Mouse (Mus musculus) spleen, adult 18-20 months (tissue): Measurements from ENCODE around the gene Gm10065.
A peak's percentile ranks its signal among the peaks of the same experiment; 100 is the strongest.
"Not testable (repeated sequence)": the region's sequence is repeated elsewhere in the genome, so short reads cannot be mapped to it uniquely, and the experiment has no call there.

Source experiments
- DNase-seq, 2 experiments: peaks; one replicate each; pipeline ENCODE4 v3.0.0; 2022; ENCODE audit warnings: mixed read lengths in 2 of 2

Gene Gm10065

DNA sequence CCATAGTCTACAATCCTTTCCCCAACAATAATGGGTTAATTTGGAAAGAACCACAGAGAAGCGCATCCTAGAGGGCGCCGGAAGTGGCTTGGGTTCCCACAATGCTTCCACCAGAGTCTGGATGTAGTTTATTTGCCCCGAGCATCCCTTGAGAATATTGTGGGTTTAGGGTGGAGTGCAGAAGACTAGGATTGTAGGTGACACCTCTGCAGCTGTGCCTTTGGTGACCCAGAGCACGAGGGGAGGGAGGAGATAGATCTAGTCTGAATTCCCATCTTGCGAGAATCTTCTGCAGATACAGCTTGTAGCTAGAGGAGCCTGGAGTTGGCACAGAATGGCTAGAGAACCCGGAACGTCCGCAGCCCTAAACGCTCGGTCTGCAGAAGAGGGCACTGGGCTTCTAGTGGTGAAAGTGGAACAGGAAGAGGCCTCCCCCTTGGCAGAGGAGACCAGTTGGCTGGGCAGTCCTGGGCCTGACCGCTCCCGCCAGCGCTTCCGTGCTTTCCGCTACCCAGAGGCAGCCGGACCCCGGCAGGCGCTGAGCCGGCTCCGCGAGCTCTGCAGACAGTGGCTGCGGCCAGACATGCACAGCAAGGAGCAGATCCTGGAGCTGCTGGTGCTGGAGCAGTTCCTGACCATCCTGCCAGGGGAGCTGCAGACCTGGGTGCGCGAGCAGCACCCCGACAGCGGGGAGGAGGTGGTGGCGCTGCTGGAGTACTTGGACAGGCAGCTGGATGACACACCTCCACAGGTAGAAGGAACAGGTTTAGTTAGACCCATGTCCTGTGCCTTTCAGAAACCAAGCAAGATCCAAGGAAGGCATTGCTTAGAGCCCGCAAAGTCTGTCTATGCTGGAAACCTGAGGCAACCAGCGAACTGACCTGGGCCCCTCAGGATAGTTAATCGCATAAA is at the start of gene Gm10065, which contains the start of gene Zkscan4:
Gene Gm10065 (minus strand): TSS at position 683 of the 912 bp plus-strand sequence.
Gene Zkscan4 (plus strand): TSS at position 149 of the 912 bp plus-strand sequence.
- peak in 1 of 2 experiments; percentile 2 for DNase-seq

DNA sequence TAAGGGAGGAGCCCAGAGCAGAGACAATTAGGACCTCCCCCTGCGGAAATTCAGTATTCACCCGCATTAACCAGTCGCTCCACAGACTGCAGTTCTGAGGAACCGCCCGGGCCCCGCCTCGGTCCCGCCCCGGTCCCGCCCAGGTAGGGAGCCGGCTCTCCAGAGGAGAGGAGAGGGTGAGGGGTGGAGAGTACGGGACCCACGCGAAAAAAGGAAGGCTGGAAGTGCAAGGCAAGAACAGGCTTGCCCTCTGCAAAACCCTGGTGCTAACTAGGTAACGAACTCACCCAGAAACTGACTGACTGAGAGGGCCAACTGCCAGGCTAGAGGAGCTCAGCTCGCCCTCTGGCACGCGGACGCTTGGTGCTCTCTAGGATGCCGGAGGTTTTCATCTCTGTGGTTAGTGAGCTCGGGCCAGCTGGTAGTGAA is 27.0 kb upstream of the Gm10065 start:
- DNase-seq: peak; percentile 62 to 75

DNA sequence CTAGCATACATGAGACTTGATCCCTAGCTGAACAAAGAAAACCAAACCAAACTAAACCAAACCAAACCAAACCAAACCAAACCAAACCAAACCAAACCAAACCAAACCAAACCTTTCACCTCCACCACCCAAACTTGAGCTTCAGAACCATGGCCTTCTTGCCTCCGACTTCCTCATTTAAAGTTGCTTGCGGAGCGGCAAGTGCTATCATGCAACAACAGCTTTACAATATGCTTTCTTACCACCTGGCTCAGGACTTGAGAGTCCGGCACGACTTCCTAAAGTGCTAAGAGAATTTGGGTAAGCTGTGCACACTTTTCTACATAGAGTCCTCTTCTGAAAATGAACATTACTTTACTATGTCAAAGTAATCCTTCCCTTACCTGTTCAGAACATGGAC is 23.1 kb upstream of the Gm10065 start:
- DNase-seq: no peak

DNA sequence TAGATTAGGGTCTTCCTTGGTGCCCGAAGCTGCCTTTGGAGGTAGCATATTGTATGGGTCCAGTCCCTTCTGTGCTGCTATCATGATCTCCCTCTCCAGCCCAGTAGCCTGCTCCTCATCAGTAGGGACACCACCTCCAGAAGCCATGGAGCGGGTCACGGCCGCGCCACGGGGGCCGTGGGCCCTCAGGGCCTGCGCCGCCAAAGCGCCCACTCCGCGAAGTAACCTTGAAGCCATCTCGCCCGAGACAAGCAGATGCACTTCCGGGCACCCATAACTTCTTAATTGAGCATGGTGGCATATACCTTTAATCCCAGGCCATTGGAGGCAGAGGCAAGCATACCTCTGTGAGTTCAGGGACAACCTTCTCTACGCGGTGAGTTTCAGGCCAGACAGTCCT is 21.9 kb upstream of the Gm10065 start, which contains the start of gene Gm11273:
Gene Gm11273 (minus strand): TSS at position 237 of the 400 bp plus-strand sequence.
- not testable (repeated sequence) for DNase-seq

DNA sequence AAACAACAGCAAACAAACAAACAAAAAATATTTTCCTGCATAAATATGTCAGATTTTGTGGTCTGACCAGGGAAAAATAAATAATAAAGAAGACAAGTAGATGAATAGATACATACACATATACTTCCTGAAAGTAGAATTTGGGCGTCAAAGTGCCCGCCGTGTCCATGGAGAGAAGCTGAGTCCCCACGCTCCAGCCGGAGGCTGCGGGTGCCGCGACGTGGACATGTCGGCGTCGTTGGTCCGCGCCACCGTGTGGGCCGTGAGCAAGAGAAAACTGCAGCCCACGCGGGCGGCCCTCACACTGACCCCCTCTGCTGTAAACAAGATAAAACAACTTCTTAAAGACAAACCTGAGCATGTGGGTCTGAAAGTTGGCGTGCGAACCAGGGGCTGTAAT is 15.8 kb upstream of the Gm10065 start, which contains the start of gene AK157302:
Gene AK157302 (plus strand): TSS at position 144 of the 400 bp plus-strand sequence.
- peak in 1 of 2 experiments; percentile 6 for DNase-seq

DNA sequence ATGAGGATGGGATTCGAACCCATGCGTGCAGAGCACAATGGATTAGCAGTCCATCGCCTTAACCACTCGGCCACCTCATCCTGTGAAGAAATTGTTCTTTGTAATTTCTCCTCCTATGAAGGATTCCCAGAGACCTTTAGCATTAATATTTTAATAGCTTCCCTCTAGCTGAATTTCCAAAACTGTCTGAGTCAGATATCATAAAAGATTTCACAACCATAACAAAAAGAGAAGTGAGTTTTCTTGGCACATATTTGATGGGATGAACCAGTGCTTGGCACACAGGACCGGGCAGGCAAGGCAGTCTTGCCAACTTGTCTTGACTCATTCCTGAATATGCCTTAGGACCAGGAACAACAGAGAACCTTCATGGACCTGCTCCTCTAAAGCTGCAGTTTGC is 13.6 kb upstream of the Gm10065 start:
- no peak for DNase-seq

DNA sequence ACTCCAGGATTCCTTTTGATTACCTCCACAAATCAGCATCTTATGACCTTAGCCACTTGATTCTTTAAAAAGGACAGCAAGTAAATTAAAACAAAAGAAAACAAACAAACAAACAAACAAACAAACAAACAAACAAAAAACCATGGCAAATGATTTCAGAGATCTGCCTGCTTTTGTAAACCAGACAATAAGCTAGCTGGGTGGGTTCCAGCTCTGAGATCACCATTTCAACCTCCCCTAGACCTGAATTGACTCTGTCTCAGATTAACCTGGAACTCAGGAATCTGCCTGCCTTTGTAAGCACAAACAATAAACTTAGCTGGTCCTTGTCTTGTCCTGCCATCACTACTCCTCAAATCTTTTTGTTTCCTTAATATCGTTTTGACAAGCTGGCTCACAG is 7.6 kb upstream of the Gm10065 start:
- no peak for DNase-seq

DNA sequence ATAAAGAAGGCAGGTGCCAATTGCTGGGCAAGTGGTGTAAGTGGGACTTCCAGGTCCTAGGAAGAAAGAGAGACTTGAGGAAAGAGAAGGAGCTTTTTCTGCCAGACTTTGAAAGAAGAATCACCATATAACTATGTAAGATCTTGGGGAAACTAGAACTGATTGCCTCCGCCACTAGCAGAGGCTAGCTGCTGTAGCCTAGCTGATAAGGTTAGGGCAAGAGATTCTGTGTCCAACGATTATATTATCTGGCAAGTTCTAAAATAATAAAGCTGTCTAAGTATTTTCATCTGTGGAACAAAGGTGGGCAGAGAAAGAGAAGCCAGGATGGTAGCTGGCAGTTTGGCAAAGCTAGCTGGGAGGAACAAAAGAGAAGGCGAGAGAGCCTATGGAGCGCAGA is 6.8 kb downstream of the Gm10065 start:
- DNase-seq: no peak

DNA sequence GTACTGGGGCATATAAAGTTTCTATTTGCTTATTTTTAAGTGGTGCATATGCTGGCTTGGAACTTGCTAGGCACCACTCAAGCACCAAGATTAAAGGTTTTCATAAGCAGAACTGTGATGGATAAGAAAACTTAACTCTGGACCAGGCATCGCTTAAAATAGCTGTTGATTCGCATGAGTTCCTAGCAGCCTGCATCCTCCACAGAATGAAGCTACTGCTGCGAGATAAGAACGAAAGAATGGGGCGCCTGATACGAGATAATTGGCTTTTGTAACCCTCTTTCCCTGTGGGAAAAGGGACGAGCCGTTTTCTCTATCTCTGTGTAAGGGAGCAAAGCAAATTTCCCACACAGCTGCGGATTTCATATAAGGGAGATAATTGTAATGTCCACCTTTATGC is 10.1 kb downstream of the Gm10065 start:
- no peak for DNase-seq

DNA sequence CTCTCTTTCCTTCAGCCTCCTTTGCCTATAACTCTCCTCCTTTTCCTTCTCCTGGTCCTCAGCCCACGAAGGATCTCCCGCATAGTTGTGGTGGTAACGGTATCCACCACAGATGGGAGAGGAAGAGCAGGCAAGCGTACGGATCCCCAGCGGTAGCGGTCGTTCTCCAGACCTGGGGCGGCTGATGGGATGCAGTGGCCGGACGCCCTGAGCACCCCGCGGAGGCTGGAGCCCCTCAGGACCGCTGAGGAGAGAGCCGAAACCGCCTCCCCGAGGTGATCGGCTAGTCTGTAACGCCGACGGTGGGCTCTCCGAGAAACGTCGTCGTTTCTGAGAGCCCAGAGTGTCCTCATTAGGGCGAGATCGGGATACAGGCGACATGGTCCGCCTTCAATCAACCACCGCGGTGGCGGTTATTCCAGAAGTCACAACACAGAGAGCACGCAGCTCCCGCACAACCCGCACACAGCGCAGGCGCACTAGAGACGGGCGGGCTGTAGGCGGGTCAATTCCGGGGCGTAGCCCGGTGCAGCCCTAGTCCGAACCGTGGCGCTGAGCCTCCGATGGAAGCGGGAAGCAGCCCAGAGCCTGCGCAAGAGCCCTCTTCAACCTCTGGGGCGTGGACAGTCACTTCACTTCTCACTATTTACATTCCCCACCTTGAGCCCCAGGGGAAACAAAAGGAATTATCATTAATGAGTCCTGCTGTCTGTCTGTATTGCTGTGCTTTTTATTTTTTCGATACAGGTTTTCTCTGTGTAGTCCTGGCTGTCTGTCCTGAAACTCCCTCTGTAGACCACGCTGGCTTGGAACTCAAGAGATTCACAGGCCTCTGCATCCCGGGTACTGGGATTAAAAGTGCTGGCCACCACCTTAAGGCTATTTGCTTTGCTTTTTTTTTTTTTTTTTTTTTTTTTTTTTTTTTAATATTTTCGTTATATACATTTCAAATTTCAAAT is 10.9 kb downstream of the Gm10065 start, which contains the start of gene Nkapl:
Gene Nkapl (minus strand): TSS at position 449 of the 959 bp plus-strand sequence.
- peak; percentile 45 to 64 for DNase-seq

DNA sequence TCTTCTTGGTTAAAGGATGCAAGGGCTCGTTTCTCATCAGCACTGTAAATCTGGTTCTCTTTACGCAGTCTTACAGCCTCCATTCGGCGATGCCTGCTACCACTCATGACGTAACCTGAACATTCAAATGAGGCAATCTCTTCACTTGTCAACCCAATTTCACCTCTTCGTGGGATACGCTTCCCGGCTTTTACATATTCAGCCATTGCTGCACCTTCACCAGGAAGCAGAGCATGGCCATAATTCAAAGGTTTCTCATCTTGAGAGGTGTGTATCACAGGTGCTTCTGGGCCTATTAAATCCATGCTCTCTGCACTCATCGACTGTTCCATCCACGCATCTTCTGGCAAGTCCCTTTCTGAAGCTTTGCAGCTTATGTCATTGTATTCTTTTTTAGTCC is 11.9 kb downstream of the Gm10065 start:
- DNase-seq: no peak

DNA sequence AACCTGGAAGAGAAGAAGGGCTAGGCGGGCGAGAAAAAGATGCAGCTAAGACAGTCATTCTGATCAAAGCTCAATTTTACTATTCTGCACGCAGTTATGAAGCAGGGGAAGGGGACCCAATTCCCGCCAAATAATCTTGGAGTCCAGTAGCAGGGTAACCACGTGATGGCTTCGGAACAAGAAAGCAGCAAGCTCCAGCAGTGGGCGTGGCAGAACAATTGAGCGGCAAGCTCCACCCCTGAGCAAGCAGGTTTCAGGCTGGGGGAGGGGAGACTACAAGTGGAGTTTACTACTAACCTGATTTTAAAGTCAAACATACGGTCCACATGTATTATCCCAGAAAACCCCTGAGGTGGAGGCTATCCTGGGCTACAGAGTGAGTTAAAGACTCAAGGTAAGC is 16.7 kb downstream of the Gm10065 start:
- not testable (repeated sequence) for DNase-seq

DNA sequence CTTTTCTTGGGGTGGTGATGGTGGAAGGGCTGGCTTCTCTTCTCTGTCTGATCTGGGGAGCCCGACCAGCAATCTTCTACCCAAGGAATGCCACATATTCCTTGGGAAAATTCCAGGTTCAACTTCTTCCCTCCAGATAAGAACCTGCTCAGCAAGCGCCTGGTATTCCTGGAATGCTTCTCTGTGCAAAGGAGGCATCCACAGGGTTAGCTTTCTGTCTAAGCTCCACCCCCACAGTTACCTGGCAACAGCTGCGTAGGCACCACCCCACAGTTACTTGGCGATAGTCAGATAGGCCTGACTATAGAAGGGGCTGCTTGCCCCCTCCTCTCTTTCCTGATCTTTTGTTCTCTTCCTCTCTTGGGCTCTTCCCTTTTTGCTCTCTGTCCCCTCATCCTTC is 22.9 kb downstream of the Gm10065 start:
- DNase-seq: no peak

DNA sequence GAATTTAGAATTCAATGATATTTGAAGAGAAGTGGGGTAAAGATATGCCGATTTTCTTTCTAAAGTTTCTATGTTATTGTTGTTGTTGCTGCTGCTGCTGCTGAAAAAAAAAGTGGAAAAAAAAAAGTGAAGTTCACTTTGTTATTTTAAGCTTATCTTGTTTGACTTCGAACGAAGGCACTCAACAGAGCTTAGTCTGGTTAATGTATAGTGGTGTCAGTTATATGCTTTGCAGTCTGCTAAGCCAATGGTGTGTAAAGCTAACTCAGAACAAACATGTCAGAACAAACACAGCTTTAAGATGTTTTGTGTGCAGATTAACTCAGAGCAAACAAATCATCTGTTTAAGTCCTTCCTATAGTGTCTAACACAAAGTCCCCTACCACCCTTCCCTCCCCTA is 25.1 kb downstream of the Gm10065 start:
- DNase-seq: no peak

DNA sequence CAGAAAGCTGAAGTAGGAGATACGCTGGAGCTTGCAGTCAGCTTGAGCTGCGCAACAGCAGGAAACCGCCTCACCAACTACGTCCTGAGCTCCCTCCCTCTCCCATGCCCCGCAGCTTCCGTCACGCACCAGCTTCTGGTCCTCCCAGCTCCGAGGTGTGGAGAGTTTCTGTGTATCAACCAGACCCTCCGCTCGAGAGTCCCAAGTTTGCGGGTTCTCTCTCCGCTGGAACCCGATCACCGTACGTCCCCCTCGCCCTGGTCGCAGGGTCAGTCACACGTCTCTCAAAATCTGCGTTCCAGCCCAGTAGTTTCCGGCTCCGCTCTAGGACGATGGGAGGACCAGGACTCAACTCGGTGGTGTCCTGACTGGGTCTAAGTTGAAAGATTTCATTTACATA is 25.8 kb downstream of the Gm10065 start, which contains the start of gene Zscan26:
Gene Zscan26 (minus strand): TSS at position 282 of the 400 bp plus-strand sequence.
- DNase-seq: peak; percentile 59 to 76

DNA sequence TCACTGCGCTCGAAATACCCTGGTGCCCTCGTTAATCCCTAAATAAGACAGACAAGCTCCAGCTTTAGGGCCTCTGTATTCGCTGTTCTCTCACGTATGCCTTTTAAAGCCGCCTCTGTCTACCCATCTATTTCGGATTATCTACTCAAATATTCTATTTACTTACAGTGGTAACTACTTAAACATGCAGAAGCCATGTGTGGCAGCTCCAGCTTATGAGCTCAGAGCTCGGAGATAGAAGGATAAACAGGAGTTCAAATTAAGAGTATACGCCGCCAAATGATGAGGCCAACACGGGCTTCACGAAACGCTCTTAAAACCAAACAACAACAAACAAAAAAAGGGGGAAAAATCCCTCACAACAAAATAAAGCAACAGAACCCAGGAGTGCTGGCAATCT is 26.2 kb downstream of the Gm10065 start:
- no peak for DNase-seq

DNA sequence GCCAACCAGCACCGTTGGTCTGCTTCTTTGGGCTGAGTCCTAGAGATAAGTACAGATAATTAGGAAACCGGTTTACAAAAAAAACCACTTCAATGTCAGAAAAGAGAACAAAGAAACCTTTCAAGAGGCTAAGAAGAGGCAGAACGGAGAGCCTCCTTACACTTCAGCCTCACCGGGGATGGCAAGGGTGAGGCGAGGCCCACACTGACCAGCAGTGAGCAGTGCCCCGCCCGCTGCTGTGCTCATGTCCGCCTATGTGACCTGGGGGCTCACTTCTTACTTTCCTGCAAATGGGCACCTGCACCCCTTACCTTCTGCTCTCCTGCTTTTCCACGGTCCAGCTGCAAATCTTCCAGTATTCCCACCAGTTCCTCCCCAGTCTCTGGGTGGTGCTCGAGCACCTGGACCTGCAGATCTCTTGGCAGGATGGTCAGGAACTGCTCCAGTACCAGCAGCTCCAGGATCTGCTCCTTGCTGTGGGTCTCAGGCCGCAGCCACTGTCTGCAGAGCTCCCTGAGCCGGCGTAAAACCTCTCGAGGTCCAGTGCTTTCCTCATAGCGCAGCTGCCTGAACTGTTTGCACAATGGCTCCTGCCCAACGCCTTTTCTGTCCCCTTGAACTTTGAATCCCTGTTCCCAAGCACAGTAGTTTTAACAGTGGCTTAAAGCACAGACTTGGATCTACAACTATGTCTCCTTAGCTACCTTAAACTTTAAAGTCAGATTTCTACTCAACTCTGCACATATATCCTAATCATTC is 31.2 kb downstream of the Gm10065 start:
- DNase-seq: no peak

DNA sequence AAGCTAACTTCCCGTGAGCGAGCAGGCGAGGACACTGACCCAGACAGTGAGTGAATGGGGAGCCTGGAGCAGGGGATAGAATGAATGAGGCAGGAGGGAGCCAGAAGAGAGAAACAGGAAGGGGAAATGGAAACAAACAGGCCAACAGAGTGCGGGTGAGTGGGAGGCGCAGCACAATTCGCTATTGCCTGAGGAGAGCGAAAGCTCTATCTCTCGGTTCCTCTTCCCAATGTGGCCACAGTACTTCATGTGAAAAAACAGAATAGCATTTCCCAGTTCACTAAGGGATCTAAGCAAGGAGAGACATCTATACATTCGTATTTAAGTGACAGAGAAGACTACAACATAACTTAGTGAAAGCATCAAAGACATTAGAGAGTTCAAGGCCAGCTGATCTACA is 32.4 kb downstream of the Gm10065 start:
- no peak for DNase-seq

DNA sequence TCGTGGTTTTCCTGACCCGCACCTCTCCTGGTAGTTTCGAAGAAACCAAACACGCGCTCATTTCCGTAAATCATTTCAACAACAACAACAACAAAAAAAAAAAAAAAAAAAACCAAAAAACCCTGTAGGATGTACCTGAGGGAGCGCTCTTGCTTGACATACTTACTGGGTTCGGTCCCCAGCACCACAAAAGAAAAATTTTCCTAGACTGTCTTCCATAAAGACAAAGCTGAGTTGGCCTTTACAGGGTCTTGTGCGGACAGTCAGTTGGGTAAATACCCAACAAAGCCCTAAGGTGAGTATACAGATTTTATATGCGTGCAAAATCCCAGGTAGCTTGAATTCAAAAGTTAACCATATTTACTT is 38.1 kb downstream of the Gm10065 start:
- no peak for DNase-seq

DNA sequence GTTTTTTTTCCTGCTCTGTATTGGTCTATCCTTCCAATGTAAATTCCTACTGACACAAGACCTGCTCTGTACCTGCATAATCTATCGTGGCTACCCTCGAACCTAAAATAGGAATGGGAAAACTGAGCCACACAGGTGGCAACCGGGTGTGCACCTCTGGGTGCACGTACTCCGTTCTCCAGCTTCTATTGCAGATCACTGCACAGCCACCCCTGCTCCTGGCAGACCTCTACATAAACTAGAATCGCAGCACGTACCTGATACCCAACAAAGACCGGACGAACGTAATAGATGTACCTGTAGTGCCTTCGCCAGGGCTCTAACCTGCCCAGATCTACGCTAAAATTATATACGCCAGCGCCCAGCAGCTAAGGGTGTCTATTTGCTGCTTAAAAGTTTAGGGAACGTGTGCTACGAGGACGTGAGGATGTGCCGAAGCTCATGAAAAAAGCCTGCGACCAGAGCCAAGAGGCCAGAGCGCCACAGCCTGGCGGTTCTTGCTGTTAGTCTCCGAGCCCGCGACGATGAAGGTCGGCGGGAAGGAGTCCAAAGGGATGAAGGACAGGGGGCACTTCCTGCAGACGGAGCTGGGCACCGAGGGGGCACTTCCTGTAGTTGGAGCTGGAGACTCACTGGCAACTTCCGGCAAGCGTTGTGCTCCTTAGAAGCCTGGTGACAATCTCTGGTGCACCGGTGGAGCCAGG is 38.6 kb downstream of the Gm10065 start, which contains the start of gene Pgbd1:
Gene Pgbd1 (minus strand): TSS at position 556 of the 704 bp plus-strand sequence.
- DNase-seq: peak; percentile 20 to 46

DNA sequence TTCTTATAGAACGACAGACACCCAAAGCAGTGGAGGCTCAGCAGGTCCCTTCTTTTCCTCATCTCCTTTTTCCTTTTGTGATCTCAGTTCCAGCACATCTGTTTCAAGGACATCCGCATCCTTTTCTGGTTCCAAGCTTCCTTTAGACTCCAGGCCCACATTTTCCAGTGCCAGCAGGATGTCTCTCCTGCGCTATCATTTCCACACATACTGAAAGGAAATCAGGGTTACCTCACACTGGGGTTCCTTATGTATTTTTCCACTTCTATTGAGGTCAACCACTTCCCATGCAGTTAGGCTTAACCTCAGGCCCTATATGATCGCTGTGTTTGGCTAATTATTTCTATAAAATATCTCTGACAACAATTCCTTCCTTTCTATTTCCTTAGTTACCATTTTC is 43.8 kb downstream of the Gm10065 start:
- DNase-seq: no peak
